Mouse (Mus musculus) neural tube, embryonic 10.5 days (tissue): ENCODE results near the gene Scn3b.

Experiments used
- DNase-seq: peaks from one replicate; pipeline ENCODE4 v3.0.0-alpha.2; 2017; ENCODE audit warnings: low spot score; ENCODE audit errors: extremely low spot score

Scn3b gene

GRCm38 (mm10) chr9:40311813-40312212 lies 42.8 kb downstream of the Scn3b start:
- no peak for DNase-seq

- DNase-seq = no peak
Measured at GRCm38 (mm10) chr9:40316865-40317660, 48.0 kb downstream of the Scn3b start.

DNA sequence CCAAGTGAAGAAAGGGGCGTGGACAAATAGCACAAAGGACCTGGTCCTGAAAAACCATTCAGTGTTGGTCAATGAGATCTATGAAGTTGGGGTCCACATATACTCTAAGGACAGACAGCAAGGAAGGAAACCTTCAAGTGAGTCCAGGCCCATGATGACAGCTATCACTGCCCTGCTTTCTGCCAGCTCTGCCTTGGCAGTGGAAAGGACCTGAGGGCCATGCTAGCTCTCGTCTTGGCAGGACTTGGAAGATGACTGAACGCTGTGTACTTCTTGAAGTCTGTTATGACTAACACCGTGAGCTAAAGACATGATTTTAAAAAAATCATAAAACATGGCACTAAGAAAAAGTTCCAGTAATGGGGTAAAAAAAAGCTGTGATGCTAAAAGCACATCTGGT lies 48.7 kb downstream of the Scn3b start:
- DNase-seq = no peak

DNA sequence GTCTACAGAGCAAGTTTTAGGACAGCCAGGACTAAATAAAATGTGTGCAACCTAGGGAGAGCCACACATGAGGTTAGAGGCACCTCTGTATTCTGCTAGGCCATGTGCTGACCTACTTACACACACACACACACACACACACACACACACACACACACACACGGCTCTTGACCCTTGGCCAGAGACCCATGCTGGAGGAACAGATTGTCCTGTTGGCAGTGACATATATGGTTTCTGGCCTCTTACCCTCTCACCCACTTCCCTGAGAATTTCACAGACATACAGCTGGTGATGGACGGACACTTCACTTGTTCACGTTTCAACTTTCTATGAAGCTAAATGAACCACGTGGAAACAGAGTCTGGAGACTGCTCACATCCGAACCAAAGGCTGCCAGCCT lies 49.8 kb downstream of the Scn3b start:
- DNase-seq = no peak

GRCm38 (mm10) chr9:40320405-40320804 lies 51.4 kb downstream of the Scn3b start:
- DNase-seq = no peak

GRCm38 (mm10) chr9:40320879-40321667 lies 52.1 kb downstream of the Scn3b start:
- peak; percentile 53 for DNase-seq

DNA sequence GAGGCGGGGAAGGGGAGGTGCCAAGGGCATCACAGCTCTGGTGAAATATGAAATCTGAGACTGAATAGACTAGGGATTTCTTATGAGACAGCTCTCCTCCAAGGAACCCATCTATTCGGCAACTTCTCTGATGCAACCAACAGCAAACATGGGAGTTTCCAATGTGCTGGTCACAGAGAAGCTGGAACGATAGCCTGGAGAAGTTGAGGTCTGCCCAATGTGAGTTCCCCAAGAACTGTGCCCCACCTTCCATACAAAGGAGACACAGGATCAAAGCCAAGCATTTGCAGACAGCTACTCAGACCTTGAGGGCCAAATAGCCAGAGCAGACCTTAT lies 52.6 kb downstream of the Scn3b start:
- no peak for DNase-seq

- no peak for DNase-seq
Measured at GRCm38 (mm10) chr9:40322372-40322771, 53.4 kb downstream of the Scn3b start.

GRCm38 (mm10) chr9:40323171-40323570 lies 54.2 kb downstream of the Scn3b start:
- DNase-seq = no peak

- DNase-seq = no peak
Measured at GRCm38 (mm10) chr9:40323773-40324172, 54.8 kb downstream of the Scn3b start.

- no peak for DNase-seq
Measured at GRCm38 (mm10) chr9:40324232-40324792, 55.3 kb downstream of the Scn3b start.

- DNase-seq = no peak
Measured at GRCm38 (mm10) chr9:40324826-40325225, 55.8 kb downstream of the Scn3b start.

GRCm38 (mm10) chr9:40326260-40326915 lies 57.4 kb downstream of the Scn3b start:
- DNase-seq = no peak

GRCm38 (mm10) chr9:40330609-40331382 lies 61.8 kb downstream of the Scn3b start:
- DNase-seq = peak; percentile 84

DNA sequence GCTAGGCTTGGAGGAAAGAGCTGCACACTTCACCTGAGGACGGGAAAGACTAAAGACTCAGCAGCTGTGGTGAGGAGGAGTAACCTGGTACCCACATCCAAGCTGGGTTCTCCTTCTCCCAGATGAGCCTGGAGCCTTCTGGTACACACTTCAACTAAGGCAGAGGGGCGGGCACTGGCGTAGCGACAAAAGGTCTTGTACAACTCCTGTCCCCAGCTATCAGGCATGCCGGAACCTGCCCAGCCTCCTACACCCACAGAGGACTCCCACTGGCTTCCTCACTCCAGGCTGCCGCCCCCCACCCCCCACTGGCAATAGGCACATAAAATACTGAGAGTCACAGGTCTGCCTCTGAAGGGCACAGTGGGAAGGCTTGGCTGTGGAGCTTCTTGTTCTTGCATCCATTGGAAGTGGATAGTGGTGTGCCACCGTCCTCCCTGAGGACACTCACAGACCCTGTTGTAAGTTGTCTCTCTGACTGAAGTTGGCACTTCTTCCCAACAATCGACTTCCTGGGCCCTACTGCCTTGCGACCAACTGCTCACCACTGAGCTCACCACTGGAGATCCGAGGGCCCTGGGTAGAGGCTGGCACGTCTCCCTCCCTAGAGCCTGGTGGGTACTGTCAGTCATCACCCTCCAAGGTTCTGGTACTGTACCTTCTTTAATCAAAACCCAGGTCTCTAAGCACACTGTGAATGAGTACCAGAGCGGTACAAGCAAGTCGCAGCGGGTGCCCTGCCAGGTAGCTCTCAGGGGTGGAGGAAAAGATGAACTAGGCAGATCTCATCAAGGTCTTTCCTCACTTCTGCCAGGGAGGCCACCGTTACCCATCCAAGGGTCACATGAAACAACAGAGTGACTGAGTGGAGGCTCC lies 62.6 kb downstream of the Scn3b start:
- no peak for DNase-seq

- no peak for DNase-seq
Measured at GRCm38 (mm10) chr9:40332326-40332725, 63.3 kb downstream of the Scn3b start.

GRCm38 (mm10) chr9:40332731-40333648 lies 64.0 kb downstream of the Scn3b start:
- no peak for DNase-seq

- DNase-seq = peak; percentile 77
Measured at GRCm38 (mm10) chr9:40333649-40334396, 64.8 kb downstream of the Scn3b start.
